Mouse (Mus musculus): ENCODE results near the gene Fdxr. TPM values are rescaled to one million over a fixed set of nuclear protein-coding genes. Genes with fewer than 3 reads are reported as not detected.

Gene Fdxr
- total RNA-seq, 2 experiments from 2014 or later: 608 to 629 TPM

- no peak for DNase-seq (ENCODE audit: low spot score in 2 of 2)
Observed at GRCm38 (mm10) chr11:115219263-115219662, 57.6 kb downstream of the Fdxr start.

Small RNA genes within 50 kb of the gene (microRNA-seq; reads per million reads assigned to microRNA genes)
- gene Gm25837: not detected

Other genes starting within 250 kb of the Fdxr start
- gene Cd300ld5, start 239.3 kb downstream of the Fdxr start, total RNA-seq (2021): 1 to 10 TPM; 1.0 to 1.8 TPM
- gene Cd300ld3, start 228.6 kb downstream of the Fdxr start, total RNA-seq (2021): 1 to 10 TPM; 4.8 TPM
- under 1 TPM; 0.20 to 0.48 TPM for gene Cd300e, start 214.9 kb downstream of the Fdxr start, total RNA-seq (2021)
- gene Rab37, start 185.6 kb downstream of the Fdxr start, total RNA-seq (2021): 1 to 10 TPM; 2.1 to 2.5 TPM
- gene Cd300lf, start 143.1 kb downstream of the Fdxr start, total RNA-seq (2021): 1 to 10 TPM; 2.0 to 2.2 TPM
- gene Slc9a3r1, start 113.7 kb downstream of the Fdxr start, total RNA-seq (2021): 10 to 100 TPM; 28.9 to 37.6 TPM
- 10 to 100 TPM; 11.9 to 12.0 TPM for gene Tmem104, start 89.6 kb downstream of the Fdxr start, total RNA-seq (2021)
- 10 to 100 TPM; 21.6 to 22.1 TPM for gene Nat9, start 89.2 kb downstream of the Fdxr start, total RNA-seq (2021)
- 1 to 10 TPM; 1.8 to 2.0 TPM for gene Grin2c, start 9.8 kb downstream of the Fdxr start, total RNA-seq (2021)
- 10 to 100 TPM; 26.0 to 31.3 TPM for gene Fads6, start 20.6 kb upstream of the Fdxr start, total RNA-seq (2021)
- gene Otop2, start 30.1 kb upstream of the Fdxr start, total RNA-seq (2021): not detected
- under 1 TPM; 0.73 to 0.84 TPM for gene Ush1g, start 45.0 kb upstream of the Fdxr start, total RNA-seq (2021)
- gene Otop3, start 57.7 kb upstream of the Fdxr start, total RNA-seq (2021): under 1 TPM; 0.17 to 0.20 TPM
- 10 to 100 TPM; 29.0 to 34.2 TPM for gene Hid1, start 90.7 kb upstream of the Fdxr start, total RNA-seq (2021)
- 10 to 100 TPM; 44.3 to 47.4 TPM for gene Cdr2l, start 104.9 kb upstream of the Fdxr start, total RNA-seq (2021)
- gene Mrpl58, start 126.7 kb upstream of the Fdxr start, total RNA-seq (2021): 100 to 1,000 TPM; 150 to 158 TPM
- gene Atp5h, start 142.9 kb upstream of the Fdxr start, total RNA-seq (2021): 100 to 1,000 TPM; 503 to 527 TPM
- 10 to 100 TPM; 56.7 to 61.6 TPM for gene Kctd2, start 143.1 kb upstream of the Fdxr start, total RNA-seq (2021)
- not detected for gene Trim80, start 163.5 kb upstream of the Fdxr start, total RNA-seq (2021)
- gene Slc16a5, start 185.4 kb upstream of the Fdxr start, total RNA-seq (2021): 1 to 10 TPM in 1 of 2 experiments, under 1 TPM in 1; 0.51 to 3.6 TPM
- 1 to 10 TPM; 7.6 to 8.5 TPM for gene Armc7, start 198.6 kb upstream of the Fdxr start, total RNA-seq (2021)
- gene Nt5c, start 214.8 kb upstream of the Fdxr start, total RNA-seq (2021): 100 to 1,000 TPM in 1 of 2 experiments, 10 to 100 TPM in 1; 91.6 to 113 TPM
- gene Jpt1, start 237.3 kb upstream of the Fdxr start, total RNA-seq (2021): 100 to 1,000 TPM; 149 to 164 TPM

Measured in adrenal gland, postnatal 4 days (tissue).